Mouse (Mus musculus): ENCODE data around the gene Dohh. TPM values are rescaled to one million over a fixed set of nuclear protein-coding genes. Genes with fewer than 3 reads are reported as not detected.

Dohh gene
- total RNA-seq, 2 experiments from 2014 or later, result 72.0 to 77.3 TPM

DNA sequence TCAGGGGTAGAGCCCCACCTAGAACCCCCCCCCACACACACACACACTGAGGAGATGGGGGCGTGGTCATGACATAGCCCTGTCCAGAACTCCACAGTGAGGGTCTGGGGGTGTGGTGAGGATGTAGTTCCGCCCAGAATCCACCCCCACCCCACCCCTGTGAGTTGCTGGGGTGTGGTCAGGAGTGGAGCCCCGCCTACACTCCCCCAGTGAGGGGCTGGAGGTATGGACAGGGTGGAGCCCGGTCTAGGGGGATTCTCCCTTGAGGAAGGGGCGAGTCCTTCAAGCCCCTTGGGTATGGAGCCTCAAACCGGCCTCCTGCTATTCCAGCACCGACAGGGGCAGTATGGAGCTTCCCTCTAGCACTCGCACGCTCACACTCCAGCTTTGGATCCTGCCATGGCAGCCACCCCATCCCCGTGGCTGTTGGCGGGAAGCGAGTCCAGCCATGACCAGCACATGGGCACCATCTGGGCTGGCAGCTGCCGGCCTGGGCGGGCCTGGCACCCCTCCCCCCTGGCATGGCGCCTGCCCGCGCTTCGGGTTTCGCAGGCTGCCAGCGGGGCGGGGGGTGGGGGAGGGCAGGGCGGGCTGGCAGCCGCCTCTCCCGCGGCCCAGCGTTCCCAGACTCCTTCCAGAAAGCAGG lies 32.5 kb downstream of the Dohh start:
- peak; percentile 90 to 94 for DNase-seq (ENCODE audit: low spot score in 2 of 2)

GRCm38 (mm10) chr10:81417227-81418215 lies 33.3 kb downstream of the Dohh start:
- peak in 1 of 2 experiments; percentile 13 for DNase-seq (ENCODE audit: low spot score in 2 of 2)

DNA sequence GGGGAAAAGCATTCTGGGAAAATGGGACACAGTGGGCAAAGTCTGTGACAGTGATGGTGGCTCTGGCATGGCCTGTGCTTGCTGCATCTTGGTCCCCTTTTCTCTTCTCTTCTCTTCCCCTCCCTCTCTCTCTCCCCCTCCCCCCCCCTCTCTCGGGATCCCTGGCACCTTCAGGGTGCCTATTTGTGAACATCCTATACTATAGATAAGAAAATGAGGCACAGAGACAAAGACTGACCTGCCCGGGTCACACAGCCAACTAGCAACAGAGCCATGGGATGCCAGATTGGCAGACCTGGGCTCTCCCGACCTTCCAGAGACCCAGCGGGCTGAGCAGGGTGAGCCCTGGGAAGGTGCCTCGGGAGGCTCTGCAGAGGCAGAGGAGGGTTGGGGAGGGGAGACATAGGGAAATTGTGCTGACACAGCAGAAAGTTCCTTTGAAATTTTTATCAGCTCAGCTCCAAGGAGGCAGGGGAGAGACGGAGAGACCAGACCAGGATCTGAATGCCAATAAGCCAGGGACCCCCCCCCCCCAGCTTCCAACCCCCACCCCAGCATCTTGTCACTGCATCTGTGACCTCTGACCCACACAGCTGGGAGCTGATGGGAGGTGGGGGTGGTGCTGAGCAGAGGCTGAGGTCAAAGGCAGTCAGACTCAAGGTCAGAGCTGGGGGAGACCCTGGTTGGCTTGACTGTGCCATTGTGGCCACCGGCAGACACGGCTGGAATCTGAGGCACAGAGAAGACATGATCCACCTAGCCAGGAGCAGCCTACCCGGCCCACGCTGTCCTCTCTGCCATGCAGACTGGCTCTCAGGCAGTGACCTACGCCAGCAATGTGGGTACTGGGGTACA lies 34.2 kb downstream of the Dohh start:
- DNase-seq (ENCODE audit: low spot score in 2 of 2), result peak in 1 of 2 experiments; percentile 6

DNA sequence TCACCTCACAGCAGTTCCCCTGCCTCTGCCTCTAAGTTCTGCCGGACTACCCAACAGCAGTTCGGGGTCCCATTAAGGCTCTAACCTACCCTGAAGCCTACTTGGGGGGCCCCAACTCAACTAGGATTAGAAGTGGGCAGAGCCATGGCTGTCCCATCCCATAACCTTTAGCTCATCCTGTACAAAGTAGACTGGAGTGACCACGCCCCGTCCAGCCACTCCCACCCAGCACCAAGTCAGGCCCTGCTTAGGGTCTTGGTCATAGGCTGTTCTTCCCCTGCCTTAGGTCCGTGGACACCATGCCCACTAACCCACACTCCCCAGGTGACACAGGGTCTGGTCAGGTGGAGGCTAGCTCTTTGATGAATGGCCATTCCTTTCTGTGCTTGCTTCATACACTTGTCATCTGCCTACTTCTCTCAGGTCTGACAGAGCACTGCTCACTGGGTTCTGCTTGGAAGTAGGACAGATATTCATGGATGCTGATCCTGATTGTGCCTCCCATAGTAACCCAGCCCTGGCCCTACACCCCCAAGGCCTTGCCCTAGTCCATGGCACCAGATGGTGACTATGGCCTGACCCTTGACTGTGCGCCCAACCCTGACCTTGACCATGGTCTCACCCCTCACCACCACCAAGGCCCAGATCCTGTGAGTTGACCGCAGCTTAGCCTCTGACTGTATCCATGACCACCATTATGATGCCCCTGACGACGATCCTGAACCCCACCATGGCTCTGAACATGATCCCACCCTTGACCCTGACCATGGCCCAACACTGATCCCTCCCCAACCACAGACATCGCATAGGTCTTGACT lies 35.1 kb downstream of the Dohh start:
- DNase-seq (ENCODE audit: low spot score in 2 of 2), result peak in 1 of 2 experiments; percentile 6

GRCm38 (mm10) chr10:81420191-81420767 lies 36.1 kb downstream of the Dohh start:
- peak; percentile 10 to 18 for DNase-seq (ENCODE audit: low spot score in 2 of 2)

DNA sequence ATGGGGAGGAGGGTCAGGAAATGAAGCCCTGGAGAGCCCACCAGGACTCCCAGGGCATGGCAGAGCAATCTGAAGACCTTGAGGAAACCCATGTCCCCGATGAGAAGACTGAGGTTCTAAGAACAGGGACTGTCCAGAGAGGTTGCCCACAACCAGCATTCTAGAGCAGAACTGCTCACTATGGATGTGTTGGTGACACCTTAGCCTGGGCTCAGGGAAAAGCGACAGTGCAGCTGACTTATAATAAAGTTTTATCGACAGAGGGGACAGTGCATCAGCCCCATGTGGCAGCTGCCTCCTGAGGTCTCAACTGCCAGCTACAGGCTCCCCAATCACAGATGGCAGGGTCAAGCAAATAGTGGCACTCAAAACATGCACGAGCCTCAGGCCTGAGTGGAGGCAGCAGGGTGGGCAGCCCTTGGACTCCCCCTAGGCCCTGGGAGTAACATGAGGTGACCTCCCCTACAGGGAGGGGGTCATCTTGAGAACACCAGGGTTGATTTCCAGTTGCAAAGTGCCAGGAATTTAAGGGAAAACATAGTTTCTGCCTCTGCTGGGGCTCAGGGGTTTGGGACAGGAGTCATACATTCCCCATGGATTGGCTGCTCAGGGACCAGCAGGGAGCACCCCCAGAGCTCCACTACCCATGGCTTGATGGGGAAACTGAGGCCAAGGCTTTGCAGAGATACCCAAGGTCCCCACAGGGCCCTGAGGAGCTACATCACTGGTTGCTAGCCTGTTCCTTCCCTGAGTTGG lies 37.0 kb downstream of the Dohh start:
- peak in 1 of 2 experiments; percentile 6 for DNase-seq (ENCODE audit: low spot score in 2 of 2)

GRCm38 (mm10) chr10:81421797-81422100 lies 37.5 kb downstream of the Dohh start:
- no peak for DNase-seq (ENCODE audit: low spot score in 2 of 2)

- no peak for DNase-seq (ENCODE audit: low spot score in 2 of 2)
Observed at GRCm38 (mm10) chr10:81422191-81422590, 38.0 kb downstream of the Dohh start.

DNA sequence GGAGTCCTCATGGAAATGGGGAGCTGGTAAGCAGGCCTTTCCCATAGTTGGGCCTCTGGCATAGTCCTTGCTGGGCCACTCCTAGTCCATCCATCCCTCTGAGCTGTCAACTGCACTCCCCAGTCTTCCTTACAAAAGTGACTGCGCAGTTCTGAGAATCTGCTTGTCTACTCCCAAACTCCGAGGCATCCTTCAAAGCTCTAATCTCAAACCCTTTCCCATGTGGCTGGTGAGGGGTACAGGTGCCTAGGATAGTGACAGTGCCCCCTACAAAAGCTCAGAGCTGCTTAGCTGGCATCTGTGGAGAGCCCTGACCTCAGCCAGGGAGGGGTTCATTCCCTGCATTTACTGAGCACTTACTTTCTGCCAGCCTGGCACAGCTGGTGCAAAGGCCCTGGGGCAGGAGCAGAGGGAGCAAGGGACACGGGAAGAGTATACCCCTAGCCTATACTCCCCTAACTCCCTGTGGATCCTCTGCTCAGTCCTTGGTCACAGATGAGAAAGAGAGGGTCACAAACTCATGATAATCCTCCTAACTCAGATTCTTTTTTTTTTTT lies 38.5 kb downstream of the Dohh start:
- peak in 1 of 2 experiments; percentile 10 for DNase-seq (ENCODE audit: low spot score in 2 of 2)

DNA sequence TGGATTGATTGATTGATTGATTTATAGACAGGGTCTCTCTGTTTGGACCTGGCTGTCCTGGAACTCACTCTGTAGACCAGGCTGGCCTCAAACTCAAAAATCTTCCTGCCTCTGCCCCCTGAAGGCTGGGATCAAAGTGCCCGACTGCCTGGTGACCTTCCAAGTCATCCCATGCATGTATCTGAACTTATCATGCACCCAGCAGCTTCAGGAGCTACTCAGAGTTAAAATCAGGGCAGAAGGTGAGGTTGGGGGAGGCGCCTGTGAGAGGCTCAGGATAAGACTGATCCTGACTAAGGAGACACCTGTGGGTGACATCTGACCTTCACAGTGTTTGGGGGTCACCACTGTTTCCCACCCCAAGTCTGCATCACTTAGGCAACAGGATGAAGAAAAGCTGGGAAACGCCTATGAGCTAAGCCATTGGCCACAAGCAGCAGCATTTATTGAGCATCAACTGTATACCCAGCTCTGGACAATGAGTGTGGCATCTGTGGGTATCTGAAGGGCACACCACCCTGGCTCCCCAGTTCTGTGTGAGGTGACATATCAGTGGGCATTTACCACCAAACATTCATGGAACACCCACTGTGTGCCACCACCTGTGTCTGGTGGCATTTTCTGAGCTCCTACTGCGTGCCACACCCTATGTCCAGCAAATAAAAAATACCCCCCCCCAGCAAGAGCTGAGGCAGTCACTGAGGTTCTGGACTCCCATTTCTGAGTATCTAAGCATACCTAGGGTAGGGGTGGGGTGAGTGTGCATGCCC lies 39.4 kb downstream of the Dohh start:
- DNase-seq (ENCODE audit: low spot score in 2 of 2), result peak in 1 of 2 experiments; percentile 9

- DNase-seq (ENCODE audit: low spot score in 2 of 2), result peak; percentile 27 to 53
Observed at GRCm38 (mm10) chr10:81424246-81425051, 40.2 kb downstream of the Dohh start.

GRCm38 (mm10) chr10:81425236-81425850 lies 41.1 kb downstream of the Dohh start:
- peak; percentile 24 to 48 for DNase-seq (ENCODE audit: low spot score in 2 of 2)

DNA sequence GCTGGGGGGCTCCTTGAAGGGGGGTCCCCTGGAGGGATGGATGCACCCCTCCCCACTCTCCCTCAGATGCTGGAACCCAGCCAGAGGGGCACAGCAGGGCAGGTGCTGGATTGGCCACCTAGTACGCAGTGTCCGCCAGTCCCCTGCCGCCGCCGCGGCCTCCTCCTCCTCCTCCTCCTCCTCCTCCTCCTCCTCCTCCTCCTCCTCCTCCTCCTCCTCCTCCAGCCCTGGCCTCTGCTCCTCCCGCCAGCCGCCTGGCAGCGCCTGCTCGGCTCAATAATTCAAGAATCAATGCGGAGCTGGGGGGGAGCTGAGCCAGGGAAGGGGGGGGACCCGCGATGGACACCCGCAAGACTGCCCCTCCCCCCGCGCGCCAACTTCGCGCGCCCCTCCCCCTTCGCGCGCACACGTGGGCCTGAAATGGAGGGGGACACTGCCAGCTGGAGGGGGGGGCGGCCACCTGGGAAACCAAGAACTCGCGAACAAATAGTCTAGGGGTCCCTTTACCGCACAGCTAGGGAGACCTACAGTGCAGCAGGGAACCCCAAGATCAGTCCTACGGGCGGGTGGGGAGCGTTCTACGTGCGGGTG lies 41.9 kb downstream of the Dohh start:
- peak; percentile 40 to 50 for DNase-seq (ENCODE audit: low spot score in 2 of 2)

- peak; percentile 52 to 64 for DNase-seq (ENCODE audit: low spot score in 2 of 2)
Observed at GRCm38 (mm10) chr10:81426897-81427296, 42.7 kb downstream of the Dohh start.

GRCm38 (mm10) chr10:81427327-81427726 lies 43.1 kb downstream of the Dohh start:
- no peak for DNase-seq (ENCODE audit: low spot score in 2 of 2)

DNA sequence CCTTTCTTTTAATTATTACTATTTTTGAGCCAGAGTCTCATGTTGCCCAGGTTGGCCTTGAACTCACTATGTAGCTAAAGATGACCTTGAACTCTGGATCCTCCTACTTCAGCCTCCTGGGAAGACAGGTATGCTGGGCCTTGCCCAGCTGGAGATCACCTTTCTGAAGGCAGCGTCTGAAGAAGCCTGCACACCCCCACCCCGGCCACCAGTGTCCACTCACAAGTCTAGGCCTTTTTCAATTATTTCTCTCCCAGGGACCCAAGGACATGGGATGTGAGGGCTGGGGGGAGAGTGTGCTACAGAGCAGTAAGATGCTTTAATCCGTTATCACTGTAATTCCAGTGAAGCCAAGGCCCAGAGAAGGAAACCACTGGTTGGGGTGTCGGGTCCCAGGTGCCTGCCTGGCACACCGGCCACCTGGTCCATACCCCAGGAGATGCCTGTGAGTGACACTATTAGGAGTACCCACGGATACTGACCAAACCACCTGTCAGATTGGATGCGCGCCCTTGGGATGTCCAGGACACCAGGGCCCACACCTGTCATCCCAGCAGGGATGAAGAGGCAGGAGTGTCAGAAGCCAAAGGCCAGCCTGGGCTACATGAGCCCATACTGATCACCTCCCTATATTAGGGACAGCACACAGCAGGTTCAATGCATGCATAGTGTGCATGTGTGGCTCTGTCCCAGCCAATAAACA lies 43.7 kb downstream of the Dohh start:
- peak; percentile 6 to 28 for DNase-seq (ENCODE audit: low spot score in 2 of 2)

Measured in layer of hippocampus, postnatal 10 days (tissue).